Mouse (Mus musculus) lung, postnatal 10 days (tissue): ENCODE measurements around the gene Tns4.

Experiments used
- DNase-seq: peaks from one replicate; pipeline ENCODE4 v3.0.0; 2021

Tns4 gene

GRCm38 (mm10) chr11:99117907-99118306, 28.8 kb upstream of the Tns4 start:
- no peak for DNase-seq

DNA sequence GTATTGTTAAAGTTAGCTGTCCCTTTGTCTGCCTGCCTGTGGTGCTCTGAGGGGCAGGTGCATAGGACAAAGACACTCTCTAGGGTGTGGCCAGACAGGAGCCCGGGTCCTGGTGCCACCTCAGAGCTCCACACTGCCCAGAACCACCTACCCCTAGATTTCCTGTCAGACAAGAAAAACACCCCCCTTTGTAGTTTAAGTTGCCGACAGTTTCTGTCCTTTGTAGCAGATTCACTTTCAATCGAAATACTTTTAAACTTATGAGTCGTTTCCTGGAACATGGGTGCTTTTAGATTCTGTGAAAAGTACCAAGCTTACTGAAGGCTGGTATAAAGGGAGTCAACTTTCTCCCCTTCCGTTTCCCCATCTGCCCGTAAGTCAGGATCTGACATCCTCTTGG, 26.8 kb upstream of the Tns4 start:
- no peak for DNase-seq

GRCm38 (mm10) chr11:99113111-99113510, 24.0 kb upstream of the Tns4 start:
- no peak for DNase-seq

DNA sequence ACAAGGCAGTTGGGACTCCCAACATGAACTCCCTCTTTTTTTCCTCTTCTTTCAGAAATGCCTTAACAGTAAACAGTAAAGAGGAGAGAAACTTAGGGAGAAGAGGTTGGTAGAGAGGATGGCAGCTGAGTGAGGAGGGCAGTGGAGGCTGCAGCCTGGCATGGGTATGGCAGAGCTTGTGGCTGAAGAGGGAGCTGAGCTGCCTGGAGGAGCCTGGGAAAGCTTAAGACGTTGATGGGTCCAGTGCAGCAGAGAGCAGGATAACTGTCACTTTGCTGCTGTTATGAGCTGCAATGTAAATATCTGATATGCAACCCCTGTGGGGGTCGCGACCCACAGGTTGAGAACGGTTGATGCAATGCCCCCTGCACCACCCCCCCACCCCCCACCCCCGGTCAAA, 23.6 kb upstream of the Tns4 start:
- DNase-seq: no peak

- no peak for DNase-seq
These were observed 22.5 kb upstream of the Tns4 start for GRCm38 (mm10) chr11:99111631-99112030.

- no peak for DNase-seq
These were observed 22.0 kb upstream of the Tns4 start for GRCm38 (mm10) chr11:99111155-99111554.

DNA sequence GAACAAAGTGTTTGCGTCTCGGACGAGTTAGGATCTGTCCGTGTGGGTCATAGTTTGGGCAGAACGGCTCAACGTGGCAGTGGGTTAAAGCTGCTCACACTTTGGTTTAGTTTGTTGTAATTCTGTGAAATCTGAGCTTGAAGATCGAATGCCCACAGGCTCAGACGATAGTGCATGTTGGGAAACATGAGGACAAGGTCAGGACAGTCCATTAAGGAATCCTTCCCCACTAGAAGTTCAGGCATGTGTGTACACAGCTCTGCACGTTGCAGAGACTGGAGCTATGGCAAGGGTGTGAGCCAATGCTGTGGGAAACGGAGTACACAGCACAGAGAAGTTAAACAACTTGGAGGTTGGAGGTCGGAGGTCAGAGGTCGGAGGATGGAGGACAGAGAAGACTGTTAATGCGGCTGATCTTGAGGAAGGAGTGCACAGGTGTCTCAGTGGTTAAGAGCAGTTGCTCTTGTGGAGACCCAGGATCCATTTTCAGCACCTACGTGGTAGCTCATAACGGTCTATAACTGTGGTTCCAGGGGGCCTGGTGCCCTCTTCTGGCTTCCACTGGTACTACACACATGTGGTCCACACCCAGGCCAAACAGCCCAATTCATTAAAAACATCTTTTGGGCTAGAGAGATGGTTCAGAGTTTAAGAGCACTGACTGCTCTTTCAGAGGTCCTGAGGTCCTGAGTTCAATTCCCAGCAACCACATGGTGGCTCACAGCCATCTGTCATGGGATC, 21.4 kb upstream of the Tns4 start:
- DNase-seq: no peak

DNA sequence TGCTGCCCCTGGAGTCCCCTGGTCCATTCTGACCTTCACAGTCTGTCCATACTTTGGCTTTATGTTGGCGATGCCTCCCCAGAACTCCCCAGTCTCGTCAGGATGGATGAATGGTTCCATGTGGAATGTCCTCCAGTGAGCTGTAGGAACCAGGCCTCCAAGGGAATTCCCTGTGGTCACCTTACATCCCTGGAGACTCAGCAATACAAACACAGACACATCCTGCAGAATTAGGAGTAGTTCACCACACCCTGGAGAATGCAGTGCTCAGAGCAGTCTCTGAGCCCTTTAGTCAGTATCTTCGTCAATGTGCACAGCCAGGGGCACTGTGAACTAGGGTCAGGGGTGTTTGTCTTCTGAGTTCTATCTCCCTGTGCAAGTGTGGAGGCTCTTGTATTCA, 19.2 kb upstream of the Tns4 start:
- DNase-seq: no peak

- DNase-seq: no peak
These were observed 17.0 kb upstream of the Tns4 start for GRCm38 (mm10) chr11:99105981-99106726.

- DNase-seq: no peak
These were observed 15.7 kb upstream of the Tns4 start for GRCm38 (mm10) chr11:99104609-99105410.

GRCm38 (mm10) chr11:99102575-99103270, 13.6 kb upstream of the Tns4 start:
- no peak for DNase-seq

DNA sequence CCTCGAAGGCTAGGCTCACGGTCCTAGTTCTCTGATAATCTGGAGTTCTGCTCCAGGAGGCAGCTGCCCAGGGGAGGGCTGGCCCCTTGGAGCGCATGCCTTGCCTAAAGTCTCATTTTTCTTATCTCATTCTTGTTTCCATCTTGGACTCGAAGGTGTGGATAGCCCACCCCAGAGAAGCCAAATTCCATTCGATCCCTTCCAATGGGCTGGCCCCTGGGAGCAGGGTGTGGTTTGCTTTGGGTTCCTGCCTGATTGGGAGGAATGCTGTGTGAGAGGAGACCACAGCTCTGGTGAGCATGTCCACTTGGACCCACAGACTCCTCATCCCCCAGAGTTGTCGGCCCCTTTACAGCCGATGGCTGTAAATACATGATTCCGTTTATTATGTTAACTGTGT, 12.6 kb upstream of the Tns4 start:
- DNase-seq: no peak

GRCm38 (mm10) chr11:99100215-99100614, 11.1 kb upstream of the Tns4 start:
- DNase-seq: no peak

GRCm38 (mm10) chr11:99099516-99099915, 10.4 kb upstream of the Tns4 start:
- DNase-seq: peak; percentile 65

GRCm38 (mm10) chr11:99098924-99099323, 9.8 kb upstream of the Tns4 start:
- no peak for DNase-seq

GRCm38 (mm10) chr11:99096996-99097774, 8.1 kb upstream of the Tns4 start:
- no peak for DNase-seq

- no peak for DNase-seq
These were observed 7.3 kb upstream of the Tns4 start for GRCm38 (mm10) chr11:99096417-99096816.

DNA sequence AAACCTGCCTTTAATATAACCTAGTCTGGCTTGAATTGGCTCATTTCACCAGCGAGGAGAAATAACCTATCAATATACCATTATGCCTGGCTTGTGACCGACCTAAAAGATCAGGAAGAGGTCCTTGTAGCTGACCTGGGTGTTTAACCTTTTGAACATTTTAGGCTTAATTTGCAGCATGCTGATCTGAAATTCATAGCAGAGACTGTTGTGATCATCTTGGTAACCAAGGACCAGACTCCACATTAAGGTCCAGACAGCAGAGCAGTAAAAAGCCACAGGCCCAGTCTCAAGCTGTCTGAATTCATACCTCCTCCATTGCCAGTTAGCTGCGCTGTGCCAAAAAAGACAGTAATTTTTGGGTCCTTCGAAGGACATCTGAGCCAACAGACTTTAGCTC, 6.7 kb upstream of the Tns4 start:
- DNase-seq: no peak

DNA sequence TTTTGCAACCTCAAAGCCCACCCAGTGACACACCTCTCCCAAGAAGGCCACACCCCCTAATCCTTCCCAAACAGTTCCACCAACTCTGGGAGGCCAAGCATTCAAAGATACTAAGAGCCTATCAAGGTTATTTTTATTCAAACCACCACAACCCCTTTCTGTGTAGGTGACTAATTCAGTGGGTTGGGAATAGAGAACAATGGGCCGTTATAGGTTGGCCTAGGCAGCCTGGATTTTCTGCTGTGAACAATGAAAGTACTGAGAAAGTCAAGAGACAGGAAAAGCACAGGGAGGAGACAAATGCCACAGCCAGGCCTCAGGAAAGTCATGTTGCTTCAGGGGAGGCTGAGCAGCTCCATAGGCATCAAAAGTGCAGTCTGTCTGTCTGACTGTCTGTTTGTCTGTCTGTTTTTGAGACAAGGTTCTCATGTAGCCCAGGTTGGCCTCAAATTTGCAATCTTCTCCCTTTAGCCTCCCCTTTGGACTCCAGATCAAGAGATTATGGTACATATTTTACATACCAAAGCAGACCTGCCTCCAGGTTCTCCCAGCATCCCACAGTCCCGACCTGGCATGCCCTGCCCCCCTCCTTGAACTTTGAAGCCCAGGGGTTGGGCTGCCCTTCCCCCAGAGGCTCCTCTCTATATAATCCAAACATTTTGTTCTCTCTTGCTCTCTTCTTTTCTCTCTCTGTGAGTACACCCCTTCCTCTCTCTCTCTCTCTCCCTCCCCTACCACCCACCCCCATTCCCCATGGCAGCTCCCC, 6.0 kb upstream of the Tns4 start:
- no peak for DNase-seq

DNA sequence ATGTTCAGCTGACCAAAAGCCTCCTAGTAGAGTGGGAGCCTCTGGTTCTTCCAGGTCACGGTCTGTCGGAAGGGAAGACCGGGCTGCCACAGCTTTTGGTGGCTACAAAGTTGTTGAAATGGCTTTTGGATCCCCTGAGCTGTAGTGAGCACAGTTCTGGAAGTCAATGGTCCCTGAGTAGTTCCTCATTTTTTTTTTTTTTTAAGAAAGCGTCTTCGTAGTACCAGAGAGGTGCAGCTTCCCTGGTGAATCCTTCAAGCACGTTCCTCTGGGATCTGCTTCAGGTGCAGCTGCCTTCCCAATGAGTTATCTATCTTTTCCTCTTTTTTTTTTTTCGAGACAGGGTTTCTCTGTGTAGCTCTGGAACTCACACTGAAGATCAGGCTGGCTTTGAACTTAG, 4.6 kb upstream of the Tns4 start:
- no peak for DNase-seq

DNA sequence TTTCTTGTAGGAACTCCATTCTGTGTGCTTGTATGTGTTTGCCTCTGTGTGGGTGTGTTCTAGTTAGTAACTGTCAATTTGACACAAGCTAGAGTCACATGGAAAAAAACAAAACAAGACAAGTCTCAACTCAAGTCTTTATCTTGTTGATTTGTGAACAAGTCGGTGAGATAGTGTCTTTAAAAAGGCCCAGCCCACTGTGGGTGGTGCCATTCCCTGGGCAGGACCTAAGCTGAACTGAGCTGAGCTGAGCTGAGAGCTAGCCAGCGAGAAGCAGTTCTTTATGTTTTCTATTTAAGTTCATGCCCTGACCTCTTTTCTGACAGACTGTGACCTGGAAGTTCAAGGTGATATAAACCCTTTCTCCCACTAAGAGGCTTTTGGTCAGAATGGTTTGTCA, 2.6 kb upstream of the Tns4 start:
- DNase-seq: no peak

GRCm38 (mm10) chr11:99090391-99090790, 1.3 kb upstream of the Tns4 start:
- DNase-seq: no peak
